Mouse (Mus musculus) cerebellum, adult 2 months (tissue): Measurements from ENCODE around the gene Prkar2b.

ENCODE experiments used
- CTCF ChIP-seq: fragments of 200-500 bp; IDR thresholded peaks from 2 replicates; pipeline ENCODE4 v1.5.1; 2011; ENCODE audit warnings: low read depth, mild to moderate bottlenecking, control low read depth, low read length, moderate library complexity, borderline replicate concordance; ENCODE audit not compliant: insufficient read depth
- POLR2A ChIP-seq: fragments of 200-500 bp; IDR thresholded peaks from 2 replicates; pipeline ENCODE4 v1.6.1; 2011; ENCODE audit warnings: low read length, control low read depth, borderline replicate concordance; ENCODE audit not compliant: insufficient read depth

DNA sequence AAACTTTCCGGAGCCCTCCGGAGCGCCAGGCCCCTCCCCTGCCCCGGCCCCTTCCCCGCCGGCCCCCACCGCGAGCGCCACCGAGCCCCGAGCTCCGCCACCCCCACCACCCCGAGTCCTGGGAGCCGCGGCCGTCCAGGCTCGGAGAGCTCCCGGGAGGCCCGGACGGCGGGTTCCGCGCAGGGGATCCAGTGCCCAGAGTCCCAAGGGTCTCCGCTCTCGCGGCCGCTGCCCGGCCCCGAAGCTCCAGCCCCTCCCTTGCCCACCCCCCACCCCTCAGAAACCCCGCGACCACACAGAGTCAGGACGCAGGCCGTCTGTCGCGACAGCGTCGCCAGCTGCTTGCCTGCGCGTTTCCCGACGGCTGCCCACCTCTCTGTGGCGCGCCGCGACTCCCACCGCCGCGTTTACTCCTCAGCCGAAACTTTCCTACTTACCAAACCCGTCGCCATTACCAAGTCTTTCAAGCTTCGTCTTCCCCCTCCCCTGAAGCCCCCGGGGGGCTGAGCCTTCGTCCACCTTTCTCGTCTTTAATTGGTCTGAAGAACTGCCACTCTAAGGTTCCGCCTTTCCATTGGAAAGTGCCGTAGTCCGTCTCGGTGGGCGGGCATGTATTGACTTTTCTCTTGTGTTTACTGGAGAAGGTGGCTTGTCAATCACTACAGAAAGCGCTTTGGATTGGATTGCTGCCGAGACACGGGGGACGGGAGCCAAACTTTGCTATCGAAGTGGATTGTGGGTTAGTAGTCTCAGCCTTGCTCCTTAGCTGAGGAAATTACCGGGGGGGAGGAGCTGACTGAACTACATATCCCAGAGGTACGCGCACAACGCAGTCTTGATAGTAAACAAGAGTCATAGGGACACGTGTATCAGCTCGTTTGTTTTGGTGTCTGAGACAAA, 111.1 kb downstream of the Prkar2b start, which contains the start of gene Hbp1:
- peak; percentile 58; the same call in 1 of the 2 replicates for TF ChIP-seq POLR2A
- no peak for TF ChIP-seq CTCF
